Mouse (Mus musculus) stomach, postnatal 0 days (tissue): ENCODE results near the gene Msi2. TPM values are rescaled to one million over a fixed set of nuclear protein-coding genes. Genes with fewer than 3 reads are reported as not detected.

Source experiments
- ATAC-seq: fragments of 200-750 bp; cut with Nextera tagmentation; 2 replicates; pipeline ENCODE4 v1.8.0; 2017; ENCODE audit not compliant: low FRiP score, low TSS enrichment
- DNase-seq: peaks from one replicate; pipeline ENCODE4 v3.0.0-alpha.2; 2016; ENCODE audit warnings: low spot score
- H3K27ac ChIP-seq: fragments of 300-500 bp; sonication (generic); replicated peaks from 2 replicates; pipeline ENCODE4 v1.5.1; 2014; ENCODE audit warnings: mild to moderate bottlenecking, control low read depth
- H3K27me3 ChIP-seq: fragments of 300-500 bp; sonication (generic); 2 replicates; pipeline ENCODE4 v1.6.1; 2014; ENCODE audit warnings: low read length; ENCODE audit not compliant: control insufficient read depth, insufficient read depth
- H3K36me3 ChIP-seq: fragments of 300-500 bp; sonication (generic); 2 replicates; pipeline ENCODE4 v1.6.1; 2014; ENCODE audit warnings: low read length, mixed read lengths; ENCODE audit not compliant: control insufficient read depth, insufficient read depth
- H3K4me1 ChIP-seq: fragments of 300-500 bp; sonication (generic); replicated peaks from 2 replicates; pipeline ENCODE4 v1.6.1; 2014; ENCODE audit warnings: antibody characterized with exemption; ENCODE audit not compliant: control insufficient read depth, insufficient read depth
- H3K4me2 ChIP-seq: fragments of 300-500 bp; sonication (generic); replicated peaks from 2 replicates; pipeline ENCODE4 v1.6.1; 2014; ENCODE audit warnings: low read depth, mild to moderate bottlenecking, control low read depth, moderate library complexity
- H3K4me3 ChIP-seq: fragments of 300-500 bp; sonication (generic); 2 replicates; pipeline ENCODE4 v1.5.1; 2014; ENCODE audit warnings: low read depth, low read length, control low read depth
- H3K9ac ChIP-seq: fragments of 300-500 bp; sonication (generic); 2 replicates; pipeline ENCODE4 v1.6.1; 2014; ENCODE audit warnings: mild to moderate bottlenecking, low read length, control low read depth, mixed read lengths
- H3K9me3 ChIP-seq: fragments of 300-500 bp; sonication (generic); 2 replicates; pipeline ENCODE4 v1.6.1; 2016; ENCODE audit warnings: low read length; ENCODE audit not compliant: control insufficient read depth
- CTCF ChIP-seq: IDR thresholded peaks from 2 replicates; pipeline ENCODE4 v1.5.1; 2016; ENCODE audit warnings: antibody characterized with exemption, low read depth, mild to moderate bottlenecking, moderate library complexity
- EP300 ChIP-seq: optimal IDR thresholded peaks from 2 replicates; pipeline ENCODE3; 2016; ENCODE audit warnings: antibody characterized with exemption
- WGBS: fragments of 180-500 bp; shearing (Covaris S2); extraction: QIAGEN DNeasy Blood & Tissue Kit; methylation state at CpG from one replicate; pipeline ENCODE4 v1.1.7; 2014; 5-methylcytosine and 5-hydroxymethylcytosine counted together
- polyA plus RNA-seq: library from polyadenylated mRNA; unstranded; fragments of >200 nt; fragmentation: Nextera tagmentation; extraction: Ambion mirVana; gene quantifications from 2 replicates; pipeline ENCODE4 v1.2.1, GENCODE M21; 2015

Msi2 gene
- polyA plus RNA-seq, 1 experiment from 2014 or later, result 6.7 TPM

GRCm38 (mm10) chr11:88467498-88468245 is 250.6 kb downstream of the Msi2 start:
- DNase-seq (peak; percentile 57), ATAC-seq (peak; percentile 48; the same call in 1 of the 2 replicates)
- no peak overlapping the region for H3K4me3 ChIP-seq
- H3K27me3 ChIP-seq, result no peaks in the 10 kb centered on the region
- peak overlapping the region; percentile 61; the same call in 1 of the 2 replicates for H3K27ac ChIP-seq
- TF ChIP-seq EP300 (no peak), CTCF (no peak)
- H3K36me3 ChIP-seq, result no peaks in the 10 kb centered on the region
- H3K9ac ChIP-seq, result no peak overlapping the region
- H3K4me1 ChIP-seq, result 0 out of 2 replicates have a peak, but pooled peaks cover 6% of the 10 kb centered on the region
- no peaks in the 10 kb centered on the region for H3K9me3 ChIP-seq
- H3K4me2 ChIP-seq, result 0 out of 2 replicates have a peak overlapping the region, but pooled peaks have one; percentile 1
- WGBS, result 30% methylated on average over 18 of the region's 18 CpGs

DNA sequence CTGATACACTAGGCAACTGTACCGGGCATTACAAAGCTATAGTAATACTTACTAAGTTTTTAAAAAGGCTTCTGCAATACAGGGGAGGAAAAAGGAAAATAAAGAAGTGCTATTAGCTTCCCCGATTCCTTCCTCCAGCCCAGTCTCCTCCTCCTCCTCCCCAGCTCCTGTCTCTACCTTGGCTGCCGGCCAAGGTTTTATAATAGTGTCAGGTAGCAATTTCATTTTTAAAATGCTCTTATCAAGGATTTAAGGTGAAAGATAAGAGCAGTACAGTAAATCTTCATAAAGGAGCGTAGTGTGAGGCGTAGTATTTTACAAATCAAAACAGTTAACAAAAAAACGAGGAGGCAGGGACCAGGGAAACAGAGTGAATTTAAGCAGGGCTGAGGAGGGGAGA is 254.4 kb downstream of the Msi2 start:
- ATAC-seq (no peak), DNase-seq (no peak)
- WGBS, result 46% methylated on average over 6 of the region's 6 CpGs
- no peak overlapping the region for H3K27ac ChIP-seq
- no peaks in the 10 kb centered on the region for H3K27me3 ChIP-seq
- H3K36me3 ChIP-seq, result no peaks in the 10 kb centered on the region
- TF ChIP-seq EP300, result no peak
- no peak for TF ChIP-seq CTCF
- no peak overlapping the region for H3K9ac ChIP-seq
- no peak overlapping the region for H3K4me2 ChIP-seq
- H3K4me3 ChIP-seq, result no peak overlapping the region
- no peaks in the 10 kb centered on the region for H3K9me3 ChIP-seq
- H3K4me1 ChIP-seq, result 0 out of 2 replicates have a peak, but pooled peaks cover 6% of the 10 kb centered on the region

GRCm38 (mm10) chr11:88462789-88463188 is 255.5 kb downstream of the Msi2 start:
- no peaks in the 10 kb centered on the region for H3K36me3 ChIP-seq
- 97% methylated on average over 8 of the region's 8 CpGs for WGBS
- no peak for DNase-seq
- H3K27me3 ChIP-seq, result no peaks in the 10 kb centered on the region
- H3K4me2 ChIP-seq, result no peak overlapping the region
- TF ChIP-seq CTCF (no peak), EP300 (no peak)
- no peak for ATAC-seq
- H3K4me1 ChIP-seq, result 0 out of 2 replicates have a peak, but pooled peaks cover 6% of the 10 kb centered on the region
- H3K4me3 ChIP-seq, result no peak overlapping the region
- H3K27ac ChIP-seq, result no peak overlapping the region
- no peaks in the 10 kb centered on the region for H3K9me3 ChIP-seq
- no peak overlapping the region for H3K9ac ChIP-seq

DNA sequence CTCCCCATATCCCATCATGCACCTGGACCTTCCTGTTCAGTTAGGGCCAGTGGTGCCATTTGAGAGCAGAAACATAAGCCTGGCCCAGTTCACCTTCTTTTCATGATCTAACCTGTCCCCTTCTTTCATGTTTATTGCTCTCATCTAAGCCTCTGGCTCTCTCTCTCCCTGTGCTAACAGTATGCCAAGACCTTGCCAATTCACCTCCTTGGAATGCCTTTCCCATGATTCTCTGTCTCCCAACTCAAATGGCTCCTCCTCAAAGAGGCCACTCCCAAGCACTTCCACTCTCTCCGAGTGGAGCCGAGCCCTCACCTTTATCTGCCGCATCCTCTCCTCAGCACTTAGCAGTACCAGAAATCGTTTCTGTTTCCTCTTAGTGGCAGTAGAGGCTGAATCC is 256.7 kb downstream of the Msi2 start:
- TF ChIP-seq EP300 (no peak), CTCF (no peak)
- H3K4me3 ChIP-seq, result no peak overlapping the region
- H3K4me2 ChIP-seq, result no peak overlapping the region
- H3K9me3 ChIP-seq, result no peaks in the 10 kb centered on the region
- DNase-seq (no peak), ATAC-seq (peak; percentile 16; the same call in 1 of the 2 replicates)
- no peak overlapping the region for H3K27ac ChIP-seq
- 73% methylated on average over 4 of the region's 4 CpGs for WGBS
- H3K36me3 ChIP-seq, result no peaks in the 10 kb centered on the region
- H3K9ac ChIP-seq, result no peak overlapping the region
- H3K4me1 ChIP-seq, result 0 out of 2 replicates have a peak, but pooled peaks cover 3% of the 10 kb centered on the region
- H3K27me3 ChIP-seq, result no peaks in the 10 kb centered on the region

- Histone ChIP-seq H3K9ac (no peak overlapping the region), H3K4me2 (no peak overlapping the region), H3K4me1 (0 out of 2 replicates have a peak, but pooled peaks cover 3% of the 10 kb centered on the region), H3K27me3 (no peaks in the 10 kb centered on the region), H3K27ac (no peak overlapping the region), H3K4me3 (no peak overlapping the region), H3K9me3 (no peaks in the 10 kb centered on the region), H3K36me3 (no peaks in the 10 kb centered on the region)
- WGBS, result 60% methylated on average over 19 of the region's 19 CpGs
- ATAC-seq (no peak), DNase-seq (no peak)
- TF ChIP-seq EP300 (no peak), CTCF (no peak)
Observed at GRCm38 (mm10) chr11:88459946-88460736, 258.2 kb downstream of the Msi2 start.
